Mouse (Mus musculus): Measurements from ENCODE around the gene Vmn1r174. TPM values are rescaled to one million over a fixed set of nuclear protein-coding genes. Genes with fewer than 3 reads are reported as not detected.
"Not testable (repeated sequence)": the region's sequence is repeated elsewhere in the genome, so short reads cannot be mapped to it uniquely, and the experiment has no call there.

Gene Vmn1r174
- not detected for total RNA-seq (2021)
- long read RNA-seq, experiment 1, result 0 reads
- long read RNA-seq, experiment 2, result 0 reads

DNA sequence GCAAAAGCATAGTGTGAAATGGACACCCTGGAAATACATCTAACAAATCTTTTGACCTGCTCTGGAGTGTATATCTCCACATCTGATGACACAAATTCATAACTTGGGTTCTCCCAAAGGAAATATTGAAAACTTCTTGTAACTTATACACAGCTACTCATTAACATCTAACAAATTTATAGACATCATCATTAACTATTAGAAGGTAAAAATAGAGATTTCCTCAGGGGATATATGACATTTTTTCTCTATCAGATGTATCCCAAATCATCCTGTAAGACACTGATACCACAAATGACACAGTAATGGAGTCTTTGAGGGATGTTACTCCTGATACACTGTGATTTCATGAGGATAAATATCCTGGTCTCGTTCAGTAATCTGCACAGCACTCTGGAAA, at the start of gene Vmn1r174:
Vmn1r174 (plus strand) TSS at position 301 of the 400 bp plus-strand sequence.
- not testable (repeated sequence) for DNase-seq (ENCODE audit: low spot score in 2 of 2)

- no peak for DNase-seq (ENCODE audit: low spot score in 2 of 2)
These were observed 32.5 kb downstream of the Vmn1r174 start for GRCm38 (mm10) chr7:23784526-23784925.

DNA sequence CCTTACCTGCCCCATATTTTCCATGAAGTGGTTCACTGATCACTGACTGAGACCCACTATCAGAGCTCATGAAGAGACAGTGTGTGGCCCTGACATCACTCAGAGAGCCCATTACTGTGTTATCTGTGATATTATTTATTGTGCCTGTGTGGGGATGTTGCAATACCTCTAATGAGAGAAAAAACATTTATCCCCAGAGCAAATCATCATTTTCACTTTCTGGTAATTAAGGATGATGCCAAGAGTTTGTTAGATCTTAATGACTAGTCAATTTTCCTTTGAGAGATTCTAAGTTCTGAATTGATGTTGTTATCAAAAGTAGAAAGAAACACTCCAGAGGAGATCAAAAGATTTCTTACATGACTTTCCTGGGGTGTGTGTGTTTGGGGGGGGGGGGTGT, 58.5 kb downstream of the Vmn1r174 start, which contains the start of gene Vmn1r175:
Vmn1r175 (minus strand) TSS at position 101 of the 400 bp plus-strand sequence.
- DNase-seq (ENCODE audit: low spot score in 2 of 2), result not testable (repeated sequence)

Other genes starting within 250 kb of the Vmn1r174 start
- not detected for gene Vmn1r167, start 245.1 kb upstream of the Vmn1r174 start, total RNA-seq (2021)
- gene Vmn1r168, start 212.5 kb upstream of the Vmn1r174 start, total RNA-seq (2021), result not detected
- gene Vmn1r169, start 176.7 kb upstream of the Vmn1r174 start, total RNA-seq (2021), result not detected
- gene Vmn1r170, start 146.1 kb upstream of the Vmn1r174 start, total RNA-seq (2021), result not detected
- not detected for gene Vmn1r171, start 121.5 kb upstream of the Vmn1r174 start, total RNA-seq (2021)
- not detected for gene Vmn1r172, start 94.0 kb upstream of the Vmn1r174 start, total RNA-seq (2021)
- gene Vmn1r173, start 51.6 kb upstream of the Vmn1r174 start, total RNA-seq (2021), result not detected
- gene Vmn1r175, start 58.4 kb downstream of the Vmn1r174 start, total RNA-seq (2021), result not detected
- gene Vmn1r176, start 85.1 kb downstream of the Vmn1r174 start, total RNA-seq (2021), result not detected
- not detected for gene Vmn1r177, start 114.2 kb downstream of the Vmn1r174 start, total RNA-seq (2021)
- gene Vmn1r178, start 139.7 kb downstream of the Vmn1r174 start, total RNA-seq (2021), result not detected
- gene Vmn1r179, start 174.7 kb downstream of the Vmn1r174 start, total RNA-seq (2021), result not detected
- not detected for gene Vmn1r180, start 198.4 kb downstream of the Vmn1r174 start, total RNA-seq (2021)
- not detected for gene Vmn1r181, start 222.3 kb downstream of the Vmn1r174 start, total RNA-seq (2021)
- not detected for gene V1rd19, start 249.4 kb downstream of the Vmn1r174 start, total RNA-seq (2021)